Mouse (Mus musculus): ENCODE results near the gene Olfr457. TPM values are rescaled to one million over a fixed set of nuclear protein-coding genes. Genes with fewer than 3 reads are reported as not detected.

The Olfr457 gene
- polyA plus RNA-seq, 1 experiment from 2014 or later = not detected

- H3K4me2 ChIP-seq (replicated peaks; ENCODE audit: low read depth) = no peak overlapping the region
- 75% methylated on average over 2 of the region's 2 CpGs for WGBS
- H3K36me3 ChIP-seq (ENCODE audit: control insufficient read depth, insufficient read depth, low read length) = no peaks in the 10 kb centered on the region
- H3K4me1 ChIP-seq (replicated peaks; ENCODE audit: control insufficient read depth, insufficient read depth) = no peaks in the 10 kb centered on the region
- no peaks in the 10 kb centered on the region for H3K9me3 ChIP-seq (ENCODE audit: control insufficient read depth, low read length)
- no peak overlapping the region for H3K4me3 ChIP-seq (ENCODE audit: low read depth, low read length)
- H3K27ac ChIP-seq (replicated peaks) = no peak overlapping the region
- TF ChIP-seq CTCF (IDR thresholded peaks at IDR 0.05; ENCODE audit: low read depth) = no peak
- no peak for TF ChIP-seq EP300 (optimal IDR thresholded peaks at IDR 0.05)
- ATAC-seq (ENCODE audit: low FRiP score, low TSS enrichment) (no peak), DNase-seq (ENCODE audit: low spot score) (no peak)
- H3K9ac ChIP-seq (ENCODE audit: low read length) = no peak overlapping the region
- no peaks in the 10 kb centered on the region for H3K27me3 ChIP-seq (ENCODE audit: control insufficient read depth, insufficient read depth, low read length)
Observed at GRCm38 (mm10) chr6:42421439-42421838, 54.7 kb downstream of the Olfr457 start.

DNA sequence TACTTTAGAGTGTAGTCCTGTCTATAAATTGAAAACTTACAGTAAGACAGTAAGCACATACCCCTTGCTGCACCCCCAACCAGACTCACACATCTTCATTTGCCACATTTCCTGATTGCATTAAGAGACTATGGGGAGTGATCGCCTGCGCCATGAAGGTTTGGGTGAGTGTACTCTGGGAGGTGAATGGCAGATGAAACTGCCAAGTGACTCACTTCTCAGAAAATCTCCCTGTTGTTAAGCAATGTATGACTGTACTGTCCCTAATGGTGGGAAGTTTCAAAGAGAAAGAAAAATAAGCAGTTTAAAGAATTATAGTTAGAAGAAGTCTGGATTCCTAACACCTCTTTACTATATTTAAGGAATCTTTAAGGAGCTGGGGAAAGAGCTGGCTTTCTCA, 56.7 kb downstream of the Olfr457 start:
- no peak overlapping the region for H3K4me3 ChIP-seq (ENCODE audit: low read depth, low read length)
- no peak overlapping the region for H3K4me2 ChIP-seq (replicated peaks; ENCODE audit: low read depth)
- H3K27ac ChIP-seq (replicated peaks) = no peak overlapping the region
- TF ChIP-seq CTCF (IDR thresholded peaks at IDR 0.05; ENCODE audit: low read depth) = no peak
- TF ChIP-seq EP300 (optimal IDR thresholded peaks at IDR 0.05) = no peak
- no peaks in the 10 kb centered on the region for H3K4me1 ChIP-seq (replicated peaks; ENCODE audit: control insufficient read depth, insufficient read depth)
- no peaks in the 10 kb centered on the region for H3K9me3 ChIP-seq (ENCODE audit: control insufficient read depth, low read length)
- H3K36me3 ChIP-seq (ENCODE audit: control insufficient read depth, insufficient read depth, low read length) = no peaks in the 10 kb centered on the region
- no peak for DNase-seq (ENCODE audit: low spot score)
- WGBS = 78% methylated on average over 2 of the region's 2 CpGs
- H3K9ac ChIP-seq (ENCODE audit: low read length) = no peak overlapping the region
- no peak for ATAC-seq (ENCODE audit: low FRiP score, low TSS enrichment)
- no peaks in the 10 kb centered on the region for H3K27me3 ChIP-seq (ENCODE audit: control insufficient read depth, insufficient read depth, low read length)

Other genes starting within 250 kb of the Olfr457 start
- 56.7 and 60.5 TPM in 2 replicates for gene Gstk1, start 230.4 kb downstream of the Olfr457 start, polyA plus RNA-seq (2015; fragmentation: Nextera tagmentation; extraction: Ambion mirVana)
- gene Tmem139, start 214.4 kb downstream of the Olfr457 start, polyA plus RNA-seq (2015; fragmentation: Nextera tagmentation; extraction: Ambion mirVana) = 24.6 and 28.2 TPM in 2 replicates
- gene Casp2, start 211.3 kb downstream of the Olfr457 start, polyA plus RNA-seq (2015; fragmentation: Nextera tagmentation; extraction: Ambion mirVana) = 20.2 and 21.6 TPM in 2 replicates
- 0.06 and 0.12 TPM in 2 replicates for gene Clcn1, start 189.7 kb downstream of the Olfr457 start, polyA plus RNA-seq (2015; fragmentation: Nextera tagmentation; extraction: Ambion mirVana)
- 0.10 and 0.12 TPM in 2 replicates for gene Fam131b, start 151.7 kb downstream of the Olfr457 start, polyA plus RNA-seq (2015; fragmentation: Nextera tagmentation; extraction: Ambion mirVana)
- gene Zyx, start 126.7 kb downstream of the Olfr457 start, polyA plus RNA-seq (2015; fragmentation: Nextera tagmentation; extraction: Ambion mirVana) = 60.5 and 68.0 TPM in 2 replicates
- gene Epha1, start 103.1 kb downstream of the Olfr457 start, polyA plus RNA-seq (2015; fragmentation: Nextera tagmentation; extraction: Ambion mirVana) = 19.9 and 20.1 TPM in 2 replicates
- gene Tas2r143, start 76.1 kb downstream of the Olfr457 start, polyA plus RNA-seq (2015; fragmentation: Nextera tagmentation; extraction: Ambion mirVana) = not detected in 2 replicates
- not detected in 2 replicates for gene Tas2r135, start 70.9 kb downstream of the Olfr457 start, polyA plus RNA-seq (2015; fragmentation: Nextera tagmentation; extraction: Ambion mirVana)
- not detected in 2 replicates for gene Tas2r126, start 41.8 kb downstream of the Olfr457 start, polyA plus RNA-seq (2015; fragmentation: Nextera tagmentation; extraction: Ambion mirVana)
- not detected in 2 replicates for gene Olfr458, start 11.1 kb downstream of the Olfr457 start, polyA plus RNA-seq (2015; fragmentation: Nextera tagmentation; extraction: Ambion mirVana)
- gene Olfr456, start 10.9 kb upstream of the Olfr457 start, polyA plus RNA-seq (2015; fragmentation: Nextera tagmentation; extraction: Ambion mirVana) = not detected in 2 replicates
- gene Olfr455, start 71.3 kb upstream of the Olfr457 start, polyA plus RNA-seq (2015; fragmentation: Nextera tagmentation; extraction: Ambion mirVana) = not detected in 2 replicates
- gene Tcaf3, start 121.4 kb upstream of the Olfr457 start, polyA plus RNA-seq (2015; fragmentation: Nextera tagmentation; extraction: Ambion mirVana) = not detected in 2 replicates
- 10.0 and 11.5 TPM in 2 replicates for gene Tcaf2, start 168.9 kb upstream of the Olfr457 start, polyA plus RNA-seq (2015; fragmentation: Nextera tagmentation; extraction: Ambion mirVana)
- 32.9 and 35.6 TPM in 2 replicates for gene Tcaf1, start 233.8 kb upstream of the Olfr457 start, polyA plus RNA-seq (2015; fragmentation: Nextera tagmentation; extraction: Ambion mirVana)

All from stomach, postnatal 0 days (tissue).